Mouse (Mus musculus): Measurements from ENCODE around the gene Mycn.

Mycn gene

DNA sequence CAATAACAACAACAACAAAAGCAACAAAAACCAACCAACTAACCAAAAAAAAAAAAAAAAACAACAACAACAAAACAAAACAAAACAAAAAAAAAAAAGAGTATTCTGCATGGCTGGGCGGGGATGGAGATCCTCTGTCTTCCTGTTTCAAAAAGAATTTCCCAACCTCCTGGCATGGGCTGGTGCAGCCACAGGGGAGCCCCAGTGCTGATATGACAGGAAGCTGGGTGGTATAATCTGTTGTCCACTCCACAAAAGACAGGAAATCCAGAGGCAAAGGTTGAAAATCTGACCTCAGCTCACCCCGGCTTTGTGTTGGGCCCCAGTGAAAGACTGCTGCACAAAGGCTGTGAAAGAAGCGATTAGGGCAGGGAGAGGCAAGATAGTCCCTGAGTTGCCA, 17.3 kb downstream of the Mycn start:
- no peak for DNase-seq (ENCODE audit: low spot score)

DNA sequence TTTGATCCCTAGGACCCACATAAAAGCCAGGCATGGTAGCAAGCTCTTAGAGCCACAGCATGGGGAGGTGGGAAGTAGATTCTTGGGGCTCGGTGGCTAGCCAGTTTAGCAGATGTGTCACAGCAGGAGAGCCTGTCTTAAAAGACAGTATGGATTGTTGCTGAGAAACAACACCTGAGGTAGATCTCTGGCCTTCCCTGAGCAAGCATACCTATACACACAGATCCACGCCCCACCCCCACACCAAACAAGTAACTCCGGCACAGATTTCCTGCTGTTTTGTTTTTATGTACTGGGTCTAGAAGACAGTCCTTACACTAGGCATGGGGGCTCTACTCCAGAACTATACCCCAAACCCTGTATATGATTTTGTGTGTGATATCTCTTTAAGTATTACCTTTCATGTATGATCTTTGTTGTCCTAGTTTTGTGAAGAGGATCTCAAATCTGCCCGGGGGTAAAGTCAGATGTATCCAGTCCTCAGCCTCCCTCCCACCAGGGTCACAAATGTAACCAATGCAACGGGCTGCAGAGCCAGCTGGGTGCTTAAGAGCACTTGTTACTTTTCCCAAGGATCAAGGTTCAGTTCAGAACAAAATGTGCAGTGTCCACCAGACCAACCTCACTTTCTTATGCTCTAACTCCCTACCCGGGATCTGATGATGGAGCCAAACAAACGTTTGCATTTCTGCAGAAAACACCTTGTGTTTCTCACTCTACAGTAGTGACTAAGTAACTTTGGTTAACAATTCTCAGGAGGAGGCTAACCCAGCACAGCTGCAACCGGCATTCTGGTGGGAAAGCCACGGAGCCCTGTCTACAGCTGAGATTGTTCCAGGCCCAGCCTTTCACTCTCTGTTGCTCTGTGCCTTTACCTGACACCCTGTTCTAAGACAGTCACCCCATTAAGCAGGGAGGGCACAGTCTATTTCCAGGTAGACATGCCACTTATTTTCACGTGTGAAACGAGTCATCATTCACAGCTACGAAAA, 21.3 kb downstream of the Mycn start:
- DNase-seq (ENCODE audit: low spot score) = peak; percentile 42

DNA sequence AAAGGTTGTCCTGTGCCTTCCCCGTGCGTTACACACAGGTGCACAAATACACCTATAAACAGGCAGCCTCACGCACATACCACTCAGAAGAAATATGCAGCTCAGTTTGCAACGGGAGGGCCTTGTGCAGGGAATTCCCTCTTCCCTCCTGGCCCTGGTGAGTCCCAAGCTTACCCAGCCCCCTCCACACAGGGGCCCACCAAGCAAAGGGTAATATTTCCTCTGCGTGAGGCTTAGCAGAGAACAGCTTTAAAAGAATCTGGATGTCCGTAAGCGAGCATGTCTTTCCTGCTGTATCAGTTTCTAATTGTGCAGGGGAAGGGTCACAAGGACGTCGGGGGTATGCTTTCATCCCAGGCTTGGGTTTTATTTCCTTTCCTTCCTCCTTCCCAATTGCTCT, 25.4 kb downstream of the Mycn start:
- DNase-seq (ENCODE audit: low spot score) = no peak

DNA sequence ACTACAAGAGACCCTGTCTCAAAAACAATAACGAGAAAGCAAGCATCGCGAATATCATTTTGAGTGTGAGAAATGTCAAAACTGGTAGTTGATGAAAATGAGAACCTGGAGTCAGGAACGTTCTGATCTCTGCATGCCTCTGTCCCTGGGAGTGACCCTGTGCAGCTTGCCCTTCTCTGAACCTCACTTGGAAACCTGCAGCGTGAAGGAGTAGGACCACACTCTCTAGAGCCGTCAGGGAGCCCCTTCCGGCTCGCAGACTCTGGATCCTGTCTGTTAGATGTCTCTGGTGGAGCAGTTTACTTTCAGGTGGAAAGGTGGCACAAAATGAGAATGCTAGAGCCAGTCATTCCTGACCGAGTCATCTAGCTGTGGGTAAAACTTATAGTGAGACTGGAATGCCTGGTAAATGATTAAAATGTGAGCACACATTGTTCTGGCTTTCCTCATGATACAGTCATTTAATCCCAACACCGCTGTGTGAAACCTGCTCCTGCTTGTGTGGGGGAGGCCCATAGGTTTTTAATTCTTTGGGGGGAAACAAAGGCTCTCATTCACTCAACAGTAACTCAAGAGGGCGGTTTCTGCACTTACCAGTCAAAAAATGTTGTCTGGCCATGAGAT, 31.2 kb downstream of the Mycn start:
- peak; percentile 25 for DNase-seq (ENCODE audit: low spot score)

DNA sequence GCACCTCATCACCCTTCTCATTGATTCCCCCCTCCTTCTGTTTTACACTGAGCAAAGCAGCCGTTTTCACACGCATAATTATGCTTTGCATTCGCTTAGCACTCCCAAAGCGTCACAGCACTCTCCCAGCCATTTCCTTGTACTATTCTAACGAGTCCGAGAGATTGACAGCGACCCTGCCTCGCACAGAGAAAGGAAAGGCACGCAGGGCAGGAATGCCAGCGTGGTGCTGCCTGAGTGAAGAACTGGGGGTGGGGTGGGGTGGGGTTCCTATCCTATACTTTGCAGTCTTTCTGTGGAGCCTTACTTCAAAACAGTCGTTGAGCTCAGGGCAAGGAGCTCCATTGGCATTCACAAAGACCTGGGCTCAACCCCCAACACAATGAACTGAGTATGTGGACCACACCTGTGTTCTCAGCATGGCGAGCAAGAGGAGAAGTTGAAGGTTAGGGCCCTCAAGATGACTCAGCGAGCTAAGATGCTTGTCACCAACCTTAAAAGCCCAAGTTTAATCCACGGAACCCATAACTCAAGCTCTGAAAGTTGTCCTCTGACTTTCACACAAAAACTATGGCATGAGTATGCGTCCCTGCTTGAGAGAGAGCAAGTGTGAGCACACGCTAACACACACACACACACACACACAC, 32.0 kb downstream of the Mycn start:
- no peak for DNase-seq (ENCODE audit: low spot score)

DNA sequence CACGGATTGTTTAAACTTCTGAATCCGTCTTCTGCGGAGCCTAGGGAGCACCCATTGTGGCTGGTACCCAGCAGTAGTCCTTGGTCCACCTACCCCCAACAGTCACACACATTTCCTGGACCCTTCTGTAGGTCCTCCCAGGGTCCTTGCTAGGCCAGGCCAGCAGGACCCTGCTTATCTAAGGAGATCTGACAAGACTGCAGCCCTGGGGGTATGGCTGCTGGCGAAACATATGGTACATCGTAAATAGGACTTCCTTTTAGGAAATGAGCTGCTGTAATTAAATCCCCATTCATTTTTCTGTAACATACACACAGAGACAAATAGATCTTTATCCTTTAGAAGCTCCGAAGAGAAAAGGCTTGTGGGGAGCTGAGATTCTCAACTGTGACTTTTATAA, 34.9 kb downstream of the Mycn start:
- DNase-seq (ENCODE audit: low spot score) = no peak

DNA sequence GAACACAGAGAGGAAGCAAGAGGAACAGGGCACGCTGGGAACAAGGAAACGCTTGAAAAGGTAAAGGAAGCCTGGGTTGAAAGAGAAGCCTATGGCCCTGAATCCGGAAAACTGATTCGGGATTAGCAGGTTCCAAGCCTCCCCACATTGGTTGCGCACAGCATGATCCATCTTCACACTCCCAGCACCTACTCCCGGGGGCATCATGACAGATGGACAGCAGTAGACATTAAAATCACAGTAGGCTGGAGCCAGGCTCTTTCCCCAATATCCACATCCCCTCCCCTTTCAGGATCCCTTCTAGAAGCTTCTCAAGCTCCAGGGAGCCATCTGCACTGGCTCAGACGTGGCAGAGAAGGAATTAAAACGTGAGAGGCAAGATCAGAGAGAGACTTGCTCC, 35.4 kb downstream of the Mycn start:
- DNase-seq (ENCODE audit: low spot score) = no peak

DNA sequence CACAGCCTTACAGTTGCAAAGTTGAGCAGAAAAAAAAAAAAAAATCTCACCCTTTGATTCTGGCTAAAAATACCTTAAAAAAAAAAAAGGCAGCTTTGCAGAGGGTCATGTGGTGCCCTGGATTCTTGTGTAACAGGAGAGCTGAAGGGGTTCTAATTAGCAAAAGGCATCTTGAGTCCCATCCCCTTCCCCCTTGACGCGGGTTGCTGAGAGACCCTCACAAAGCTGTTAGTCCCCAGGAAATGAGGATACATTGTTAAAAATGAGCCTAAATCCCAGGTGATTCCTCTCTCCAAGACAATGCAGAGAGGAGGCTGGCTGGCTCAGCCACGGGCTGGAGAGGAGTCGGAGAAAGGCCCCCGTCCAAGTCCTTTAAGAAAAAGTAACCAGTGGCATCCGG, 36.6 kb downstream of the Mycn start:
- no peak for DNase-seq (ENCODE audit: low spot score)

DNA sequence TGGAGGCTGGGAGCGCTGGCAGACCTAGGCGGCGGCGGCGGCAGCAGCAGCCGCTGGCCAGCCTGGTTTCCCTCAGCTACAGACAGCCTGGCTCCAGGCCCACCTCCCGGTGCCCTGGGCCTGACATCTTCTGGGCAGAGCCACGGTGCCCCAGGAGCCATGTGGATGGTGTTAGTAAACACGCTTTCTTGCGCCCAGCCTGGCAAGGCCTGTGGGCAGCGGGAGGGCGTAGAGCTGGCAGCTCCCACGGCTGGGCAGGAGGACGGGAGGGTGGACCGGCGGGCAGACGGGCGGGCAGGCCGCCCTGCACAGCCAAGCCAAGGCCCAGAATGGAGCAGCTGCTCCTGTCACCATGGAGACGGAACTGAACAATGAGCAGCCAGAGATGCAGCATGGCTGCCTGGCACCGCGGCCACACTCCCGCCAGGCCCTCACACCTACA, 37.2 kb downstream of the Mycn start:
- DNase-seq (ENCODE audit: low spot score) = peak; percentile 19

DNA sequence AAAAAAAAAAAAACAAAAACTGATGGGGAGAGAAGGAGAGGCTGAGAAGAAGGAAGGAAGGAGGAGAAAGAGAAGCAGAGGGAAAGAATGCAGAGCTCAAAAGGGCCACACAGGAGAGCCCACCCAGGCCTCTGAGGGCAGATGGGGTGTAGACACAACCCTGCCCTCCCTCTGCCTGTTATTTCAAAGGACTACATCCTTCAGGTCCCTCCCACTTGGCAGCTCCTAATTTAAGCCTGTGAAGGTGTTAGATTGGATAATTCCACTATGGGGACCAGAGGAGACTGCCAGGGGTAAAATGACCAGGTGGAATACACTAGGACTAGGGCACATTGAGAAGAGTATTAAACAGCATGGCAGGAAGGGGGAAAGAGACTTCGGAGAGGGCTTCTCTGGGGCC, 37.6 kb downstream of the Mycn start:
- DNase-seq (ENCODE audit: low spot score) = no peak

DNA sequence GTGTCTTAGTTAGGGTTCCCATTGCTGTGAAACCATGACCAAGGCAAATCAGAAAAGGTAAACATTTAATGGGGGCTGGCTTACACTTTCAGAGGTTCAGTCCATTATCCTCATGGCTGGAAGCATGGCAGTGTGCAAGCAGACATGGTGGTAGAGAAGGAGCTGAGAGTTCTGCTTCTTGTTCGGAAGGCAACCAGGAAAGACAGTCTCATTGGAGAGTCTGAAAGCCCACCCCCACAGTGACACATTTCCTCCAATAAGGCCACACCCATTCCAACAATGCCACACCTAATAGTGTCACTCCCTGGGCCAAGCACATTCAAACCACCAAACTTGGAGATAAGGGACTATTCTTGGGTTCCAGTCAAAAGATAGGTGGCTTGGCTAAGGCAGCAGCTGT, 39.3 kb downstream of the Mycn start:
- DNase-seq (ENCODE audit: low spot score) = no peak

DNA sequence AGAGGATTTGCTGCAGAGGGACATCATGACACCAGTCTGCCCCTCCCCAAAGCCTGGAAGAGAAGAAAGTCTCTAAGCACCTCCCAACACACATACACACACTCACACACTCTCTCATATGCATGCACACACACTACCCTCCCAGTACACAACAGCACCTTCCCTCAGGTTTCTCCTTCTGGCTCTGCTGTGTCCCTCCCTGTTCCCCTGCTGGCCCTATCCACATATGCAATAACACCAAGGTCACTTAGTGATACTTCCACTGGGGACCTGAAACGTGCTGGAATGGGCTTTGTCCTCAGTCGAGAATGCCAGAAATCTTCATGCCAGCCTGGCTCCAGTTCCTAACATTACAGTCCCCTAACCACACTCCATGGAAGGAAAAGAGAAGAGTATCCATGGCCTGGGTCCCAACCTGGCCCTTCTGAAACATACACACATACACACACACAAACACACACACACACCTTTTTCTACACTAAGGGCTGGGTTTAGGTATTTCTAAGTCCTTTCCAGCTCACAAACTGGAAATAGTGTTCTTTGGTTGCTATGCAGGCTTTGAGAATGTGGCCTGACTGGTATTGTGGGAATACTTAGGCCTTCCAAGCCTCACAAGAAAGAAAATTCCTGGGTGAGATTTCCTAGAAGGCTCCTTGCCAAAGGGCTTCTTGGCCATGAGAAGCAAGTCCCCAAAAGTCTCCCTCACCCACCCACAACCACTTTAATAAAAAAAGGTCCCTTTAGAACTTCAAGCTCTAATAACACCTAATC, 43.2 kb downstream of the Mycn start:
- no peak for DNase-seq (ENCODE audit: low spot score)

DNA sequence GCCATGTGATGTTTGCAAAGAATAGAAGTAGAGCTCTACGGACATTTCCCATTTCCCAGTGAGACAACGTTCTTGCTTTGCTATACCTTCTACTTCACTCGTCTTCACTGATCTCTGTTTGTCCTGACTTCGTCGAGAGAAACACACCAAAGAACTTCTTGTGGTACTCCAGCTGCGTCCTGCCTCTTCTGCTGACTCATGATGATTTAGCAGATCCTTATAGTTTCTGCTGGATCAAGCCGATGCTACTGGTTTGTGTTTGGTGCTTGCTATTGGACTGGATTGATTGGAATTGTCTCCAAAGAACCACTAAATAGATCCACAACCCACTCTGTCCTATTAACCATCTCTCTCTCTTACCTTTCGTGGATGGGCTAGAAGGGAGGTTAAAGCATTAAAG, 47.7 kb downstream of the Mycn start:
- no peak for DNase-seq (ENCODE audit: low spot score)

DNA sequence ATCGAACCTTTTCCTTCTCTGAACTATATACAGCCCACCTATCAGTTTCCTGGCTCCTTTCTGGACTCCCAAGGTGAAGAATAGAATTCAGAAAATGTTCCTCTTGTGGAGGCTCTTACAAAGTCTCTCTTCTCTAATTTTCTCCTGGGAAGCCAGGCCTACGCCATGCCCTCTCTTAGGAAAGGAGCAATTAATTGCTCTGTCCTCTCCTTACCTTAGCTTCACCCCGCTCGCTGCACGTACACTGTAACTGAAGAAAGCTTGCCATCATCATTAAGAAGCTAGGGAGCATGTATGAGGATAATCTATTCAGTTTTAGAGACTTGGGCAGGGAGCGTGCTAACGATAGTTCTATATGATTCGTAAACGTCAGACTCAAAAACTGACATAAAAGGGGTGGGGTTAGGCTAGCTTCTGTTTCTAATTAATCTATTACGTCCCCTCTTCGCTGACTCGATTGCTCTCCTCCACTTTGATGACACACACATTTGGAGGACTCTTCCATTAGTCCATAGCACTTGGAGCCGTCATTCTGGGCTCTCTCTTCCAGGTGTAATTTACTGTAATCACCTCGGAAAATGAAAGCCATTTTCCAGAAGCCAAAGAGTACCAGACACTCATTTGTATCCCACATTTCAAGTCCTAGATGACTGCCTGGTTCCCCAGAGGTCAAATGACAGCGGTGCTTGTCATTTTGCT, 55.4 kb downstream of the Mycn start:
- DNase-seq (ENCODE audit: low spot score) = no peak

Data from yolk sac, embryonic 10.5 days (tissue).